Mouse (Mus musculus): ENCODE data around the gene Supt3. TPM values are rescaled to one million over a fixed set of nuclear protein-coding genes. Genes with fewer than 3 reads are reported as not detected.

Gene Supt3
- total RNA-seq, 2 experiments from 2014 or later, result 15.4 to 16.1 TPM

- no peak for DNase-seq (ENCODE audit: low spot score in 2 of 2)
These were observed 1.2 kb downstream of the Supt3 start for GRCm38 (mm10) chr17:44778141-44778540.

GRCm38 (mm10) chr17:44780353-44780752 lies 3.4 kb downstream of the Supt3 start:
- no peak for DNase-seq (ENCODE audit: low spot score in 2 of 2)

- DNase-seq (ENCODE audit: low spot score in 2 of 2), result no peak
These were observed 5.4 kb downstream of the Supt3 start for GRCm38 (mm10) chr17:44782366-44782765.

- no peak for DNase-seq (ENCODE audit: low spot score in 2 of 2)
These were observed 6.2 kb downstream of the Supt3 start for GRCm38 (mm10) chr17:44783143-44783542.

GRCm38 (mm10) chr17:44788982-44789747 lies 12.2 kb downstream of the Supt3 start:
- DNase-seq (ENCODE audit: low spot score in 2 of 2), result no peak

GRCm38 (mm10) chr17:44792218-44792917 lies 15.4 kb downstream of the Supt3 start:
- DNase-seq (ENCODE audit: low spot score in 2 of 2), result peak; percentile 40 to 57

GRCm38 (mm10) chr17:44797331-44797730 lies 20.4 kb downstream of the Supt3 start:
- no peak for DNase-seq (ENCODE audit: low spot score in 2 of 2)

GRCm38 (mm10) chr17:44807031-44807430 lies 30.1 kb downstream of the Supt3 start:
- DNase-seq (ENCODE audit: low spot score in 2 of 2), result no peak

GRCm38 (mm10) chr17:44814508-44815175 lies 37.7 kb downstream of the Supt3 start, which contains the start of gene Runx2:
Gene Runx2, minus strand, starts transcription at chr17:44814797.
- no peak for DNase-seq (ENCODE audit: low spot score in 2 of 2)

- no peak for DNase-seq (ENCODE audit: low spot score in 2 of 2)
These were observed 41.9 kb downstream of the Supt3 start for GRCm38 (mm10) chr17:44818825-44819224.

- DNase-seq (ENCODE audit: low spot score in 2 of 2), result no peak
These were observed 42.9 kb downstream of the Supt3 start for GRCm38 (mm10) chr17:44819816-44820215.

GRCm38 (mm10) chr17:44821940-44822339 lies 45.0 kb downstream of the Supt3 start:
- DNase-seq (ENCODE audit: low spot score in 2 of 2), result no peak

- no peak for DNase-seq (ENCODE audit: low spot score in 2 of 2)
These were observed 50.2 kb downstream of the Supt3 start for GRCm38 (mm10) chr17:44827124-44827523.

GRCm38 (mm10) chr17:44827964-44828363 lies 51.0 kb downstream of the Supt3 start:
- no peak for DNase-seq (ENCODE audit: low spot score in 2 of 2)

- DNase-seq (ENCODE audit: low spot score in 2 of 2), result no peak
These were observed 52.6 kb downstream of the Supt3 start for GRCm38 (mm10) chr17:44829587-44829986.

- no peak for DNase-seq (ENCODE audit: low spot score in 2 of 2)
These were observed 54.2 kb downstream of the Supt3 start for GRCm38 (mm10) chr17:44831201-44831600.

GRCm38 (mm10) chr17:44842184-44842583 lies 65.2 kb downstream of the Supt3 start:
- peak; percentile 5 to 8 for DNase-seq (ENCODE audit: low spot score in 2 of 2)

- no peak for DNase-seq (ENCODE audit: low spot score in 2 of 2)
These were observed 86.2 kb downstream of the Supt3 start for GRCm38 (mm10) chr17:44863165-44863564.

GRCm38 (mm10) chr17:44893592-44893991 lies 116.6 kb downstream of the Supt3 start:
- DNase-seq (ENCODE audit: low spot score in 2 of 2), result no peak

- DNase-seq (ENCODE audit: low spot score in 2 of 2), result no peak
These were observed 166.7 kb downstream of the Supt3 start for GRCm38 (mm10) chr17:44943536-44944090.

- no peak for DNase-seq (ENCODE audit: low spot score in 2 of 2)
These were observed 168.4 kb downstream of the Supt3 start for GRCm38 (mm10) chr17:44945333-44945732.

GRCm38 (mm10) chr17:44948321-44948720 lies 171.4 kb downstream of the Supt3 start:
- no peak for DNase-seq (ENCODE audit: low spot score in 2 of 2)
